Mouse (Mus musculus): Measurements from ENCODE around the gene Tln1. TPM values are rescaled to one million over a fixed set of nuclear protein-coding genes. Genes with fewer than 3 reads are reported as not detected.

Tln1 gene
- polyA plus RNA-seq, 1 experiment from 2014 or later, result 98.5 TPM

GRCm38 (mm10) chr4:43511675-43512454, 50.6 kb downstream of the Tln1 start:
- Histone ChIP-seq H3K9ac (replicated peaks; ENCODE audit: low read depth, low read length) (no peak overlapping the region), H3K27me3 (ENCODE audit: control insufficient read depth, insufficient read depth, low read length) (no peaks in the 10 kb centered on the region), H3K36me3 (ENCODE audit: control insufficient read depth, insufficient read depth, low read length) (peaks cover 7% of the 10 kb centered on the region), H3K4me2 (replicated peaks; ENCODE audit: low read depth, low read length) (no peak overlapping the region), H3K9me3 (ENCODE audit: control insufficient read depth, low read depth, low read length) (no peaks in the 10 kb centered on the region), H3K4me1 (ENCODE audit: control insufficient read depth, insufficient read depth, low read length) (peaks cover 14% of the 10 kb centered on the region), H3K4me3 (ENCODE audit: low read depth, low read length) (no peak overlapping the region), H3K27ac (ENCODE audit: low read length) (no peak overlapping the region)
- 73% methylated on average over 19 of the region's 19 CpGs for WGBS
- no peak for ATAC-seq (ENCODE audit: insufficient number of reproducible peaks, insufficient read depth, low FRiP score, low read depth)

GRCm38 (mm10) chr4:43509109-43509508, 53.4 kb downstream of the Tln1 start:
- Histone ChIP-seq H3K4me3 (ENCODE audit: low read depth, low read length) (peak overlapping the region; percentile 40), H3K9ac (replicated peaks; ENCODE audit: low read depth, low read length) (no peak overlapping the region), H3K36me3 (ENCODE audit: control insufficient read depth, insufficient read depth, low read length) (no peaks in the 10 kb centered on the region), H3K27ac (ENCODE audit: low read length) (peak overlapping the region; percentile 39; the same call in 1 of the 2 replicates), H3K4me2 (replicated peaks; ENCODE audit: low read depth, low read length) (peak overlapping the region; percentile 86), H3K9me3 (ENCODE audit: control insufficient read depth, low read depth, low read length) (no peaks in the 10 kb centered on the region), H3K27me3 (ENCODE audit: control insufficient read depth, insufficient read depth, low read length) (no peaks in the 10 kb centered on the region), H3K4me1 (ENCODE audit: control insufficient read depth, insufficient read depth, low read length) (peaks cover 14% of the 10 kb centered on the region)
- WGBS, result 46% methylated on average over 9 of the region's 9 CpGs
- no peak for ATAC-seq (ENCODE audit: insufficient number of reproducible peaks, insufficient read depth, low FRiP score, low read depth)

- Histone ChIP-seq H3K9me3 (ENCODE audit: control insufficient read depth, low read depth, low read length) (no peaks in the 10 kb centered on the region), H3K4me1 (ENCODE audit: control insufficient read depth, insufficient read depth, low read length) (peaks cover 14% of the 10 kb centered on the region), H3K9ac (replicated peaks; ENCODE audit: low read depth, low read length) (peak overlapping the region; percentile 39; the same call in 1 of the 2 replicates), H3K4me2 (replicated peaks; ENCODE audit: low read depth, low read length) (peak overlapping the region; percentile 86), H3K36me3 (ENCODE audit: control insufficient read depth, insufficient read depth, low read length) (no peaks in the 10 kb centered on the region), H3K27me3 (ENCODE audit: control insufficient read depth, insufficient read depth, low read length) (no peaks in the 10 kb centered on the region), H3K27ac (ENCODE audit: low read length) (no peak overlapping the region; the same call in 1 of the 2 replicates), H3K4me3 (ENCODE audit: low read depth, low read length) (peak overlapping the region; percentile 40)
- ATAC-seq (ENCODE audit: insufficient number of reproducible peaks, insufficient read depth, low FRiP score, low read depth), result peak; percentile 78
- 4% methylated on average over 13 of the region's 13 CpGs for WGBS
Observed at GRCm38 (mm10) chr4:43508666-43508997, 53.9 kb downstream of the Tln1 start.

- Histone ChIP-seq H3K4me2 (replicated peaks; ENCODE audit: low read depth, low read length) (peak overlapping the region; percentile 86), H3K36me3 (ENCODE audit: control insufficient read depth, insufficient read depth, low read length) (no peaks in the 10 kb centered on the region), H3K4me3 (ENCODE audit: low read depth, low read length) (peak overlapping the region; percentile 40), H3K4me1 (ENCODE audit: control insufficient read depth, insufficient read depth, low read length) (peaks cover 14% of the 10 kb centered on the region), H3K9me3 (ENCODE audit: control insufficient read depth, low read depth, low read length) (no peaks in the 10 kb centered on the region), H3K9ac (replicated peaks; ENCODE audit: low read depth, low read length) (peak overlapping the region; percentile 39; the same call in 1 of the 2 replicates), H3K27me3 (ENCODE audit: control insufficient read depth, insufficient read depth, low read length) (no peaks in the 10 kb centered on the region), H3K27ac (ENCODE audit: low read length) (no peak overlapping the region)
- 4% methylated on average over 22 of the region's 22 CpGs for WGBS
- peak; percentile 62 for ATAC-seq (ENCODE audit: insufficient number of reproducible peaks, insufficient read depth, low FRiP score, low read depth)
Observed at GRCm38 (mm10) chr4:43507938-43508665, 54.4 kb downstream of the Tln1 start.

- H3K4me1 ChIP-seq (ENCODE audit: control insufficient read depth, insufficient read depth, low read length), result peaks cover 14% of the 10 kb centered on the region
- no peak within 1 kb of the TSS for H3K27ac ChIP-seq (ENCODE audit: low read length)
- no peak; the same call in 1 of the 2 replicates for ATAC-seq (ENCODE audit: insufficient number of reproducible peaks, insufficient read depth, low FRiP score, low read depth)
- H3K4me3 ChIP-seq (ENCODE audit: low read depth, low read length), result peak within 1 kb of the TSS; percentile 40; the same call in 1 of the 2 replicates
- H3K4me2 ChIP-seq (replicated peaks; ENCODE audit: low read depth, low read length), result peak within 1 kb of the TSS; percentile 86
- 56% methylated on average over 9 of the region's 9 CpGs for WGBS
- H3K9ac ChIP-seq (replicated peaks; ENCODE audit: low read depth, low read length), result 0 out of 2 replicates have a peak within 1 kb of the TSS, but pooled peaks have one; percentile 39
- no peaks in the 10 kb centered on the region for H3K36me3 ChIP-seq (ENCODE audit: control insufficient read depth, insufficient read depth, low read length)
- no peaks in the 10 kb centered on the region for H3K9me3 ChIP-seq (ENCODE audit: control insufficient read depth, low read depth, low read length)
- no peaks in the 10 kb centered on the region for H3K27me3 ChIP-seq (ENCODE audit: control insufficient read depth, insufficient read depth, low read length)
Observed at GRCm38 (mm10) chr4:43506536-43507185, 55.8 kb downstream of the Tln1 start, which contains the start of gene Car9. Car9 (plus strand) TSS chr4:43506966.

- Histone ChIP-seq H3K27ac (ENCODE audit: low read length) (no peak overlapping the region), H3K9me3 (ENCODE audit: control insufficient read depth, low read depth, low read length) (no peaks in the 10 kb centered on the region), H3K27me3 (ENCODE audit: control insufficient read depth, insufficient read depth, low read length) (no peaks in the 10 kb centered on the region), H3K4me2 (replicated peaks; ENCODE audit: low read depth, low read length) (no peak overlapping the region), H3K9ac (replicated peaks; ENCODE audit: low read depth, low read length) (no peak overlapping the region), H3K4me3 (ENCODE audit: low read depth, low read length) (no peak overlapping the region), H3K36me3 (ENCODE audit: control insufficient read depth, insufficient read depth, low read length) (no peaks in the 10 kb centered on the region), H3K4me1 (ENCODE audit: control insufficient read depth, insufficient read depth, low read length) (peaks cover 14% of the 10 kb centered on the region)
- 78% methylated on average over 8 of the region's 8 CpGs for WGBS
- ATAC-seq (ENCODE audit: insufficient number of reproducible peaks, insufficient read depth, low FRiP score, low read depth), result no peak
Observed at GRCm38 (mm10) chr4:43506074-43506473, 56.4 kb downstream of the Tln1 start.

- ATAC-seq (ENCODE audit: insufficient number of reproducible peaks, insufficient read depth, low FRiP score, low read depth), result no peak
- H3K27ac ChIP-seq (ENCODE audit: low read length), result no peak overlapping the region
- no peaks in the 10 kb centered on the region for H3K27me3 ChIP-seq (ENCODE audit: control insufficient read depth, insufficient read depth, low read length)
- H3K36me3 ChIP-seq (ENCODE audit: control insufficient read depth, insufficient read depth, low read length), result no peaks in the 10 kb centered on the region
- 84% methylated on average over 4 of the region's 4 CpGs for WGBS
- no peak overlapping the region for H3K4me3 ChIP-seq (ENCODE audit: low read depth, low read length)
- H3K4me1 ChIP-seq (ENCODE audit: control insufficient read depth, insufficient read depth, low read length), result peaks cover 14% of the 10 kb centered on the region
- no peak overlapping the region for H3K4me2 ChIP-seq (replicated peaks; ENCODE audit: low read depth, low read length)
- H3K9me3 ChIP-seq (ENCODE audit: control insufficient read depth, low read depth, low read length), result no peaks in the 10 kb centered on the region
- H3K9ac ChIP-seq (replicated peaks; ENCODE audit: low read depth, low read length), result no peak overlapping the region
Observed at GRCm38 (mm10) chr4:43504269-43504668, 58.2 kb downstream of the Tln1 start.

GRCm38 (mm10) chr4:43503506-43503905, 59.0 kb downstream of the Tln1 start:
- H3K9ac ChIP-seq (replicated peaks; ENCODE audit: low read depth, low read length), result no peak overlapping the region
- 73% methylated on average over 6 of the region's 6 CpGs for WGBS
- H3K27ac ChIP-seq (ENCODE audit: low read length), result no peak overlapping the region
- H3K4me3 ChIP-seq (ENCODE audit: low read depth, low read length), result no peak overlapping the region
- no peaks in the 10 kb centered on the region for H3K36me3 ChIP-seq (ENCODE audit: control insufficient read depth, insufficient read depth, low read length)
- no peak for ATAC-seq (ENCODE audit: insufficient number of reproducible peaks, insufficient read depth, low FRiP score, low read depth)
- no peaks in the 10 kb centered on the region for H3K9me3 ChIP-seq (ENCODE audit: control insufficient read depth, low read depth, low read length)
- no peaks in the 10 kb centered on the region for H3K27me3 ChIP-seq (ENCODE audit: control insufficient read depth, insufficient read depth, low read length)
- no peak overlapping the region for H3K4me2 ChIP-seq (replicated peaks; ENCODE audit: low read depth, low read length)
- H3K4me1 ChIP-seq (ENCODE audit: control insufficient read depth, insufficient read depth, low read length), result peaks cover 12% of the 10 kb centered on the region
